Mouse (Mus musculus) ES-Bruce4 (cell line): ENCODE results near the gene Abhd8. TPM values are rescaled to one million over a fixed set of nuclear protein-coding genes. Genes with fewer than 3 reads are reported as not detected.

Experiments
- H3K27ac ChIP-seq: 2 replicates; pipeline ENCODE4 v1.5.1; 2012; ENCODE audit warnings: low read length, inconsistent platforms; ENCODE audit not compliant: insufficient read depth
- H3K27me3 ChIP-seq: 2 replicates; pipeline ENCODE4 v1.6.1; 2012; ENCODE audit warnings: mild to moderate bottlenecking, low read length, inconsistent platforms; ENCODE audit not compliant: control insufficient read depth, poor library complexity, insufficient read depth, severe bottlenecking
- H3K36me3 ChIP-seq: 2 replicates; pipeline ENCODE4 v1.6.1; 2012; ENCODE audit warnings: inconsistent platforms, mild to moderate bottlenecking, low read length, moderate library complexity; ENCODE audit not compliant: control insufficient read depth, poor library complexity, insufficient read depth, severe bottlenecking
- H3K4me1 ChIP-seq: one replicate; pipeline ENCODE4 v1.8.1; 2011; ENCODE audit warnings: low read length; ENCODE audit not compliant: control insufficient read depth, insufficient read depth
- H3K4me3 ChIP-seq: 2 replicates; pipeline ENCODE4 v1.5.1; 2011; ENCODE audit warnings: low read depth, mild to moderate bottlenecking, low read length
- H3K9ac ChIP-seq: 2 replicates; pipeline ENCODE4 v1.6.1; 2012; ENCODE audit warnings: low read depth, mild to moderate bottlenecking, inconsistent platforms; ENCODE audit not compliant: poor library complexity, severe bottlenecking
- H3K9me3 ChIP-seq: replicated peaks from 2 replicates; pipeline ENCODE4 v1.6.1; 2012; ENCODE audit warnings: mild to moderate bottlenecking, low read length, inconsistent platforms; ENCODE audit not compliant: control insufficient read depth, poor library complexity, insufficient read depth, severe bottlenecking
- CTCF ChIP-seq: IDR thresholded peaks from one replicate; pipeline ENCODE4 v1.8.1; 2011; ENCODE audit warnings: low read depth, low read length
- EP300 ChIP-seq: IDR thresholded peaks from 2 replicates; pipeline ENCODE4 v1.6.1; 2011; ENCODE audit warnings: low read depth, low read length; ENCODE audit not compliant: insufficient read depth
- POLR2A ChIP-seq: IDR thresholded peaks from one replicate; pipeline ENCODE4 v1.8.1; 2011; ENCODE audit warnings: low read length; ENCODE audit not compliant: insufficient read depth
- polyA plus RNA-seq: library from polyadenylated mRNA; stranded (reverse); fragments of >200 nt; gene quantifications from 2 replicates; pipeline ENCODE4 v1.2.4, GENCODE M21; 2011; ENCODE audit warnings: low read depth; ENCODE audit not compliant: missing spikeins, insufficient read depth, insufficient read length

Gene Abhd8
- polyA plus RNA-seq, 1 experiment, result 10.1 TPM

- Histone ChIP-seq H3K9me3 (no peaks in the 10 kb centered on the region), H3K36me3 (peaks cover 7% of the 10 kb centered on the region), H3K9ac (peak overlapping the region; percentile 87; the same call in 1 of the 2 replicates), H3K27me3 (no peaks in the 10 kb centered on the region), H3K4me3 (peak overlapping the region; percentile 77; the same call in 1 of the 2 replicates), H3K4me1 (peaks cover 2% of the 10 kb centered on the region), H3K27ac (no peak overlapping the region)
- TF ChIP-seq CTCF (no peak), EP300 (no peak), POLR2A (no peak)
Observed at GRCm38 (mm10) chr8:71474785-71475701, 11.6 kb upstream of the Abhd8 start.

- Histone ChIP-seq H3K9me3 (no peaks in the 10 kb centered on the region), H3K9ac (no peak overlapping the region), H3K4me3 (no peak overlapping the region), H3K27ac (no peak overlapping the region), H3K36me3 (peaks cover 7% of the 10 kb centered on the region), H3K27me3 (no peaks in the 10 kb centered on the region), H3K4me1 (peaks cover 2% of the 10 kb centered on the region)
- TF ChIP-seq EP300 (no peak), POLR2A (no peak), CTCF (no peak)
Observed at GRCm38 (mm10) chr8:71474344-71474743, 10.9 kb upstream of the Abhd8 start.

- Histone ChIP-seq H3K36me3 (peaks cover 7% of the 10 kb centered on the region), H3K27ac (no peak overlapping the region), H3K4me1 (peaks cover 2% of the 10 kb centered on the region), H3K9ac (no peak overlapping the region), H3K4me3 (no peak overlapping the region), H3K9me3 (no peaks in the 10 kb centered on the region), H3K27me3 (no peaks in the 10 kb centered on the region)
- TF ChIP-seq EP300, result no peak
- TF ChIP-seq CTCF, result peak; percentile 58
Observed at GRCm38 (mm10) chr8:71472601-71473386, 9.3 kb upstream of the Abhd8 start.

- Histone ChIP-seq H3K36me3 (peaks cover 7% of the 10 kb centered on the region), H3K27ac (no peak overlapping the region), H3K4me1 (peaks cover 2% of the 10 kb centered on the region), H3K27me3 (no peaks in the 10 kb centered on the region), H3K4me3 (no peak overlapping the region), H3K9me3 (no peaks in the 10 kb centered on the region), H3K9ac (no peak overlapping the region)
- TF ChIP-seq CTCF, result no peak
- TF ChIP-seq POLR2A, result no peak
- no peak for TF ChIP-seq EP300
Observed at GRCm38 (mm10) chr8:71471861-71472260, 8.4 kb upstream of the Abhd8 start.

GRCm38 (mm10) chr8:71470913-71471255, 7.4 kb upstream of the Abhd8 start:
- Histone ChIP-seq H3K9me3 (no peaks in the 10 kb centered on the region), H3K4me1 (peaks cover 2% of the 10 kb centered on the region), H3K9ac (no peak overlapping the region), H3K27ac (no peak overlapping the region), H3K4me3 (no peak overlapping the region), H3K27me3 (no peaks in the 10 kb centered on the region), H3K36me3 (peaks cover 10% of the 10 kb centered on the region)
- TF ChIP-seq POLR2A, result no peak
- TF ChIP-seq CTCF, result no peak
- no peak for TF ChIP-seq EP300
